Comparison of ENCODE assay signal across 12 mouse cellular contexts in genomic region chr6:108534596-108534995, GRCm38 (mm10).
A peak's percentile ranks its signal among the peaks of the same experiment; 100 is the strongest.
DNase-seq lines count a peak whose midpoint lies in the region.
"Had no signal": no experiment of that assay in that cellular context is flagged by ENCODE, and none has a peak within 500 bp of the region (broad histone marks: within the 10 kb centered on the region; RNA-seq: fewer than 3 reads in every experiment).

No protein-coding gene starts in this region.

- no peaks in the 10 kb centered on the region for H3K9me3 ChIP-seq in limb, embryonic 10.5 days (replicated peaks)
- H3K9me3 ChIP-seq: forebrain, embryonic 12.5 days; G1E; liver, embryonic 13.5 days had no signal

- H3K4me1 ChIP-seq in limb, embryonic 10.5 days, result peaks cover 19% of the 10 kb centered on the region

- no peaks in the 10 kb centered on the region for H3K36me3 ChIP-seq in limb, embryonic 10.5 days
- H3K36me3 ChIP-seq: forebrain, embryonic 12.5 days; liver, embryonic 13.5 days had no signal

- H3K4me3 ChIP-seq in limb, embryonic 10.5 days, result no peak overlapping the region
- H3K4me3 ChIP-seq: forebrain, embryonic 12.5 days; liver, embryonic 13.5 days had no signal

- DNase-seq in heart, postnatal 36 days, result peak; percentile 23 to 40
- DNase-seq in heart, postnatal 10 days, result no peak
- peak; percentile 39 for DNase-seq in ZHBTc4 (ENCODE audit: low read depth, low spot score)
- DNase-seq in gastrocnemius, postnatal 25 days, result peak; percentile 71
- DNase-seq in lung, postnatal 36 days, result peak; percentile 54
- DNase-seq in urinary bladder, adult 2 months (ENCODE audit: low spot score), result no peak
- no peak for DNase-seq in limb, embryonic 10.5 days (ENCODE audit: low spot score)
- DNase-seq: cerebellum, adult 8-10 months; liver, embryonic 13.5 days; thymus, postnatal 4 days had no signal

- H3K27me3 ChIP-seq in limb, embryonic 10.5 days (ENCODE audit: low read depth, poor library complexity, severe bottlenecking), result no peaks in the 10 kb centered on the region
- H3K27me3 ChIP-seq: forebrain, embryonic 12.5 days; liver, embryonic 13.5 days had no signal

- 87% methylated on average over 6 of the region's 6 CpGs for WGBS in limb, embryonic 10.5 days

- no peak overlapping the region for H3K27ac ChIP-seq in limb, embryonic 10.5 days
- H3K27ac ChIP-seq: forebrain, embryonic 12.5 days; liver, embryonic 13.5 days had no signal

- intact Hi-C loops in heart, postnatal 36 days (cut with DNase I), result loop anchor here (5.0 kb wide), 1 partner anchor 77 kb away; no protein-coding TSS in a partner anchor
- intact Hi-C loops in heart, postnatal 10 days (cut with DNase I), result loop anchor here (5.0 kb wide), 2 partner anchors 123 to 173 kb away; no protein-coding TSS in a partner anchor

Comparison
In these comparisons a context has a peak if more than half of its experiments do, and no peak if none do; other contexts are left out.
1. DNase-seq: peak in heart, postnatal 36 days (2 of 2), ZHBTc4 (single experiment), gastrocnemius, postnatal 25 days (single experiment) and lung, postnatal 36 days (single experiment); none in heart, postnatal 10 days (0 of 2), urinary bladder, adult 2 months (single experiment) and limb, embryonic 10.5 days (single experiment).